Mouse (Mus musculus) heart, postnatal 0 days (tissue): Measurements from ENCODE around the gene Tmem125. TPM values are rescaled to one million over a fixed set of nuclear protein-coding genes. Genes with fewer than 3 reads are reported as not detected.

Experiments used
- ATAC-seq: fragments of 200-750 bp; cut with Nextera tagmentation; 2 replicates; pipeline ENCODE4 v1.8.0; 2017; ENCODE audit warnings: low read depth, moderate number of reproducible peaks, moderate library complexity; ENCODE audit not compliant: insufficient read depth
- DNase-seq: peaks from one replicate; pipeline ENCODE4 v3.0.0-alpha.2; 2016; ENCODE audit warnings: low spot score
- H3K27ac ChIP-seq: fragments of 300-500 bp; sonication (generic); 2 replicates; pipeline ENCODE4 v1.5.1; 2014; ENCODE audit warnings: low read depth, mild to moderate bottlenecking
- H3K27me3 ChIP-seq: fragments of 300-500 bp; sonication (generic); 2 replicates; pipeline ENCODE4 v1.6.1; 2014; ENCODE audit warnings: low read length, mixed read lengths; ENCODE audit not compliant: control insufficient read depth, insufficient read depth
- H3K36me3 ChIP-seq: fragments of 300-500 bp; sonication (generic); replicated peaks from 2 replicates; pipeline ENCODE4 v1.6.1; 2014; ENCODE audit warnings: low read length, mixed read lengths; ENCODE audit not compliant: control insufficient read depth, insufficient read depth
- H3K4me1 ChIP-seq: fragments of 300-500 bp; sonication (generic); 2 replicates; pipeline ENCODE4 v1.6.1; 2014; ENCODE audit warnings: antibody characterized with exemption; ENCODE audit not compliant: control insufficient read depth, insufficient read depth
- H3K4me2 ChIP-seq: fragments of 300-500 bp; sonication (generic); 2 replicates; pipeline ENCODE4 v1.6.1; 2014; ENCODE audit warnings: low read depth, mild to moderate bottlenecking, low read length, moderate library complexity
- H3K4me3 ChIP-seq: fragments of 300-500 bp; sonication (generic); 2 replicates; pipeline ENCODE4 v1.5.1; 2014; ENCODE audit warnings: low read depth, low read length
- H3K9ac ChIP-seq: fragments of 300-500 bp; sonication (generic); replicated peaks from 2 replicates; pipeline ENCODE4 v1.6.1; 2014; ENCODE audit warnings: low read depth, low read length, mixed read lengths
- H3K9me3 ChIP-seq: fragments of 300-500 bp; sonication (generic); replicated peaks from 2 replicates; pipeline ENCODE4 v1.6.1; 2016; ENCODE audit warnings: low read length; ENCODE audit not compliant: control insufficient read depth
- CTCF ChIP-seq: IDR thresholded peaks from 2 replicates; pipeline ENCODE4 v1.5.1; 2016; ENCODE audit warnings: antibody characterized with exemption, control low read depth, low read depth
- EP300 ChIP-seq: IDR thresholded peaks from 2 replicates; pipeline ENCODE4 v1.6.1; 2016; ENCODE audit warnings: antibody characterized with exemption, low read depth
- WGBS: fragments of 180-500 bp; shearing (Covaris S2); extraction: QIAGEN DNeasy Blood & Tissue Kit; methylation state at CpG from one replicate; pipeline ENCODE4 v1.1.7; 2014; 5-methylcytosine and 5-hydroxymethylcytosine counted together
- polyA plus RNA-seq: library from polyadenylated mRNA; unstranded; fragments of >200 nt; fragmentation: Nextera tagmentation; extraction: Ambion mirVana; gene quantifications from 2 replicates; pipeline ENCODE4 v1.2.1, GENCODE M21; 2015
- total RNA-seq: library from RNA; depleted of rRNA; stranded (reverse); fragments of >200 nt; gene quantifications from 2 replicates; pipeline ENCODE4 v1.2.3, GENCODE M21; 2014; ENCODE audit warnings: low replicate concordance; rRNA removed

Gene Tmem125
- 1.5 and 7.3 TPM in 2 replicates for total RNA-seq
- 0.26 and 0.27 TPM in 2 replicates for polyA plus RNA-seq

DNA sequence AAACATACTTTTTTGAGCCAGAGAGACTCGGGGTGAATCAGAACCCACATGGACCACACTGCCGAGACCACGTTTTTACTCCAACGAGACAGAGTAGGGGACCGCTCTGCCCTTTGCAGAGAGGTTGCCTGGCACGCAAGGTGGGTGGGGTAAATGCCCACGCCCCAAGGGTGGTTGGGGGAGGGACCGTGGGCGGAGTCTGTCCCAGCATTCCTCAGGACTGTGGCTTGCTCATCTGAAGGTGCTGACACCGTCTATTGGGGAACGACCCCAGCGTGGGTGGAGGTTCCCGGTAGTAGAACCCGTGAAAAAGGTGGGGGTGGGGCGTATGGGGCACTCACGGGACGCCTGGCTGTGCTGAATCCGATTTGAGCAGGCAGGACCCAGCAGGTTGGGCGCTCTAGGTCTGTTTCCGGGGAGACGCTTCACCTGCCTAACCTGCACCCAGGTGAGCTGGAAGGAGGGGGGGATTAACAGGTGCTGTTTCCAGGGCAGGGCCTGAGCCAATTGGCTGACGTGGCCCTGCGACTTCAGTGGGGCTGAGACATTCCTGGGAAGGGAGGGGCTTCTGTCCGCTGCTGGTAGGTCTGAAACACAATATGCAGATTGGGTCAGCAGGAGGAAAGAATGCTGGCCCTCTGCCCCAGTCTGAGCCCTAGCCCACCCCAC is at the start of gene Tmem125:
TSS of gene Tmem125 (minus strand) at position 453 of the 669 bp plus-strand sequence.
- TF ChIP-seq EP300 (no peak), CTCF (no peak)
- no peak for DNase-seq
- Histone ChIP-seq H3K27ac (no peak within 1 kb of the TSS), H3K4me3 (peak within 1 kb of the TSS; percentile 30), H3K9me3 (no peaks in the 10 kb centered on the region), H3K36me3 (no peaks in the 10 kb centered on the region), H3K4me1 (no peaks in the 10 kb centered on the region), H3K27me3 (peaks cover 5% of the 10 kb centered on the region; the same call in 1 of the 2 replicates), H3K4me2 (peak within 1 kb of the TSS; percentile 62), H3K9ac (0 out of 2 replicates have a peak within 1 kb of the TSS, but pooled peaks have one; percentile 40)
- 3% methylated on average over 24 of the region's 24 CpGs for WGBS
- ATAC-seq, result peak; percentile 65

DNA sequence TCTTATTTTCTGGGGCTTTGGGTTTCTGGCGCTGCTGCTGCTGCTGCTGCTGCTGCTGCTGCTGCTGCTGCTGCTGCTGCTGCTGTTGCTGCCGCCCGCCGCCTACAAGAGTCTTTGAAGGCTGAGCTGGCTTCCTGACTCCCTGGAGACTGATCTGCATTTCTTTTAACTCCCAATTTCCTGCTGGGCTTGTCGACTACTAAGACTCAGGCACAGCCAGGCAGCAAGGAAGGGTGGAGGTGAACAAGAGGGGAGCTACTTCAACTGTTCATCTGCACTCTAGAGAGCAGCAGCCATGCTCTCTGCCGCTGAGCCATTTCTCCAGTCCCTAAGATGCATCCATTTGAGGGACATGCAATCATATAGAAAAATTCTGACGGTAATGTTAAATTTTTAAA is 45.9 kb upstream of the Tmem125 start:
- DNase-seq (no peak), ATAC-seq (no peak)
- Histone ChIP-seq H3K27me3 (no peaks in the 10 kb centered on the region), H3K4me3 (no peak overlapping the region), H3K27ac (no peak overlapping the region), H3K4me2 (no peak overlapping the region), H3K36me3 (no peaks in the 10 kb centered on the region), H3K9ac (no peak overlapping the region), H3K4me1 (no peaks in the 10 kb centered on the region), H3K9me3 (no peaks in the 10 kb centered on the region)
- 15% methylated on average over 7 of the region's 7 CpGs for WGBS
- TF ChIP-seq CTCF (no peak), EP300 (no peak)

DNA sequence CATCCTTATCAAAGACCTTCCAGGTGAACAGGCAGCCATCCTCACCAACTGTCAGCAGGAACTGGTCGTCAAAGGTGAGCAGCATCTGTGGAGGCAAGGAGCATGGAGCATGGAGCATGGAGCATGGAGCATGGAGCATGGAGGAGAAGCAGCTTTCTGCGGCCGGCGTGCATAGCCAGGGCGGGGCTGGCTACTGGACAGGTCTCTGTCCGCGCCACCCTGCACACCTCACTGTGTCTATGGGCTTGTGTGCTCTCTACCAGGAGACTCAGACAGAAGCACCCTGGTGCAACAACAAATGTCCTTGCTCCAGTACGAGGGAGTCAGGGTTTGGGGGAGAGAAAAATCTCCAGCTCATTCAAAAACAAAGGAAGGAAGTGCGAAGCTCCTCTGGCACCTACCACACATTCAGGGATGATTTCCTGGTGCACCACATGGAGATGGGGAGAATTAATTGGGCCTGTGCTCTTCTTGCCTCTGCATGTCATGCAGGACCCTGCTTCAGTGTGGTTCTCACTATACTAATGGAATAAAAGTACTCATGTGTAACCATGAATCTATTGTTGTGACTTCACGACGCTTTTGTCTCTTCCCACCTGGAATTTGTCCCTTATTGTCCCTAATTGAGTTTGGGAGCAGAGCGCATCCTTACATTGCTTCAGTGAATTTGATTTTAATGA is 45.3 kb upstream of the Tmem125 start:
- no peaks in the 10 kb centered on the region for H3K36me3 ChIP-seq
- H3K27me3 ChIP-seq, result no peaks in the 10 kb centered on the region
- H3K4me2 ChIP-seq, result no peak overlapping the region
- TF ChIP-seq CTCF, result no peak
- no peak for TF ChIP-seq EP300
- no peak overlapping the region for H3K4me3 ChIP-seq
- no peaks in the 10 kb centered on the region for H3K4me1 ChIP-seq
- WGBS, result 60% methylated on average over 12 of the region's 12 CpGs
- H3K27ac ChIP-seq, result no peak overlapping the region
- no peak overlapping the region for H3K9ac ChIP-seq
- no peaks in the 10 kb centered on the region for H3K9me3 ChIP-seq
- DNase-seq (no peak), ATAC-seq (no peak)

DNA sequence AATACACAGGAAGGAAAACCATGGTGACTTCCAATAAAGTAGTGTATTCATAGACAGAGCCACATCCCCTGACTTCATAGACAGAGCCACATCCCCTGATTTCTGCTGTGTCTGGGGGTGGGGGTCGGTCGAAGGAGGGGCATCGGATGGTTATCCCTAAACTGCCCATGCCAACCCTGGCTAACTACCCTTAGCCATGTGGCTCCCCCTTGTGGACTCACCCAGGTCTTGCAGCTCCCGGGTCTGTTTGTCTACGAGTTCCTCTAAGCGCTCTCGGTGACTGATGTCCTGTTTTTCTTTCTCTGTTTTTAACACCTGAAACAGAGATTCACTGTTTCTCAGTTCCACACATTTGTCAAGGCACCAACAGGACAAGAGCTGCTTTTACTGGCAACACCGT is 38.8 kb upstream of the Tmem125 start:
- 95% methylated on average over 8 of the region's 8 CpGs for WGBS
- TF ChIP-seq CTCF (no peak), EP300 (no peak)
- no peaks in the 10 kb centered on the region for H3K36me3 ChIP-seq
- H3K4me3 ChIP-seq, result no peak overlapping the region
- 0 out of 2 replicates have a peak, but pooled peaks cover 3% of the 10 kb centered on the region for H3K27me3 ChIP-seq
- H3K9ac ChIP-seq, result no peak overlapping the region
- no peak overlapping the region for H3K4me2 ChIP-seq
- H3K9me3 ChIP-seq, result no peaks in the 10 kb centered on the region
- H3K4me1 ChIP-seq, result no peaks in the 10 kb centered on the region
- no peak overlapping the region for H3K27ac ChIP-seq
- no peak for ATAC-seq
- DNase-seq, result no peak

DNA sequence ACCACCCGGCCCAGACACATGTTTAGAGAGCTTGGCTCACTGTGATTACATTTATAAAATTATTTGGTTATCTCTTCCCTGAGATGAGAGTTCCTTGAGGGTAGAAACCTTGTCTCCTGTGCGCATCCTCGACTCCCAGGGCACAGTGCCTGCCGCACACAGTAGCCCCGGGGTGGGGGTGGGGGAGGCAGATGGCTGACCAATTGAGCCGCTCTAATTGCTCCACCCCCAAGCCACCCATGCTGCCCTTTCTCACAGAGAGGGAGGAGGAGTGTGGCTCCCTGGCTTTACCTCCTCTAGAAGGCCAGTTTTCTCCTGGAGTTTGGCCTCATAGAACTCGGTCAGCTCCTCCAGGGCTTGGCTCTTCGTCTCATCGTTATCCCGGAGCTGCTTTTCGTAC is 37.7 kb upstream of the Tmem125 start:
- H3K36me3 ChIP-seq, result no peaks in the 10 kb centered on the region
- WGBS, result 46% methylated on average over 11 of the region's 11 CpGs
- H3K9ac ChIP-seq, result no peak overlapping the region
- H3K4me3 ChIP-seq, result no peak overlapping the region
- 0 out of 2 replicates have a peak, but pooled peaks cover 3% of the 10 kb centered on the region for H3K27me3 ChIP-seq
- ATAC-seq, result no peak
- TF ChIP-seq CTCF (no peak), EP300 (no peak)
- H3K4me1 ChIP-seq, result no peaks in the 10 kb centered on the region
- H3K4me2 ChIP-seq, result no peak overlapping the region
- no peaks in the 10 kb centered on the region for H3K9me3 ChIP-seq
- no peak overlapping the region for H3K27ac ChIP-seq
- no peak for DNase-seq
